ENCODE assay signal across 9 mouse cellular contexts in genomic region chr7:110189951-110190350, GRCm38 (mm10). TPM values are rescaled to one million over a fixed set of nuclear protein-coding genes. Genes with fewer than 3 reads are reported as not detected.
A peak's percentile ranks its signal among the peaks of the same experiment; 100 is the strongest.
DNase-seq lines count a peak whose midpoint lies in the region; ATAC-seq and TF ChIP-seq lines count a peak whose summit lies in the region.
"Had no signal": no experiment of that assay in that cellular context is flagged by ENCODE, and none has a peak within 500 bp of the region (broad histone marks: within the 10 kb centered on the region; RNA-seq: fewer than 3 reads in every experiment).

No protein-coding gene starts in this region.

- 60% methylated on average over 7 of the region's 7 CpGs for WGBS in bone marrow, adult 2 months
- WGBS in limb, embryonic 12.5 days, result 35% methylated on average over 7 of the region's 7 CpGs

- H3K4me2 ChIP-seq in limb, embryonic 12.5 days, result no peak overlapping the region
- H3K4me2 ChIP-seq: embryonic facial prominence, embryonic 15.5 days had no signal

- DNase-seq in CD4-positive, CD25-positive, alpha-beta regulatory T cell, adult 2 months (ENCODE audit: low read depth, low spot score), result peak; percentile 35
- DNase-seq in urinary bladder, postnatal 10 days (ENCODE audit: low spot score), result no peak
- no peak for DNase-seq in natural killer cell, adult 2 months (ENCODE audit: low spot score in 2 of 2)
- DNase-seq in layer of hippocampus, postnatal 25 days (ENCODE audit: extremely low spot score in 1 of 2, low spot score in 1 of 2), result no peak

- H3K36me3 ChIP-seq in limb, embryonic 12.5 days, result no peaks in the 10 kb centered on the region
- H3K36me3 ChIP-seq: embryonic facial prominence, embryonic 15.5 days had no signal

- peak; percentile 37 to 80; a peak in 2 of 4 replicates for ATAC-seq in hematopoietic stem cell, adult 5-6 weeks (replicated peaks in 1 of 2; ENCODE audit: insufficient read depth in 1 of 2, low FRiP score in 2 of 2, low TSS enrichment in 1 of 2, low read depth in 1 of 2, poor library complexity in 2 of 2, severe bottlenecking in 2 of 2)
- ATAC-seq in limb, embryonic 12.5 days (ENCODE audit: insufficient number of reproducible peaks, insufficient read depth, low FRiP score, low TSS enrichment, low read depth), result no peak; the same call in 1 of the 2 replicates
- ATAC-seq in cerebellum, adult (ENCODE audit: insufficient number of reproducible peaks, low FRiP score, low TSS enrichment), result no peak

- no peak overlapping the region for H3K4me3 ChIP-seq in bone marrow, adult 2 months (replicated peaks; ENCODE audit: control insufficient read depth, low read depth, low read length)
- H3K4me3 ChIP-seq in limb, embryonic 12.5 days (replicated peaks), result no peak overlapping the region
- H3K4me3 ChIP-seq: embryonic facial prominence, embryonic 15.5 days had no signal

- peaks cover under 1% of the 10 kb centered on the region; the same call in 1 of the 2 replicates for H3K4me1 ChIP-seq in bone marrow, adult 2 months (ENCODE audit: control insufficient read depth, insufficient read depth, low read length)
- peaks cover 8% of the 10 kb centered on the region; the same call in 1 of the 2 replicates for H3K4me1 ChIP-seq in limb, embryonic 12.5 days (replicated peaks)
- H3K4me1 ChIP-seq: embryonic facial prominence, embryonic 15.5 days had no signal

- H3K9ac ChIP-seq in limb, embryonic 12.5 days (replicated peaks), result no peak overlapping the region
- H3K9ac ChIP-seq: embryonic facial prominence, embryonic 15.5 days had no signal

- no peak for TF ChIP-seq POLR2A in bone marrow, adult 2 months (IDR thresholded peaks at IDR 0.05; ENCODE audit: borderline replicate concordance, control insufficient read depth, low read depth, low read length)

- no peak for TF ChIP-seq CTCF in bone marrow, adult 2 months (IDR thresholded peaks at IDR 0.05; ENCODE audit: control insufficient read depth, insufficient read depth, low read length)

- H3K27ac ChIP-seq in bone marrow, adult 2 months (ENCODE audit: control insufficient read depth, insufficient read depth, low read depth, low read length, poor library complexity), result 0 out of 2 replicates have a peak overlapping the region, but pooled peaks have one; percentile 33
- H3K27ac ChIP-seq in limb, embryonic 12.5 days, result peak overlapping the region; percentile 62
- H3K27ac ChIP-seq: embryonic facial prominence, embryonic 15.5 days had no signal

- H3K27me3 ChIP-seq in limb, embryonic 12.5 days, result no peaks in the 10 kb centered on the region
- H3K27me3 ChIP-seq: embryonic facial prominence, embryonic 15.5 days had no signal

- H3K9me3 ChIP-seq in limb, embryonic 12.5 days, result no peaks in the 10 kb centered on the region
- H3K9me3 ChIP-seq: embryonic facial prominence, embryonic 15.5 days had no signal

RNA-seq across cellular contexts. Expression of gene Swap70, which starts 31.6 kb away (rescaled TPM):
- polyA plus RNA-seq in bone marrow, adult 2 months (2011; ENCODE audit: insufficient read depth, insufficient read length, low replicate concordance, missing spikeins), result 12.6 and 23.1 TPM in 2 replicates
- 90.0 and 96.9 TPM in 2 replicates for total RNA-seq in hematopoietic stem cell, adult 5-6 weeks (2017)
- polyA plus RNA-seq in limb, embryonic 12.5 days (2016; fragmentation: Nextera tagmentation; extraction: Ambion mirVana), result 37.0 and 38.2 TPM in 2 replicates
- 10 to 100 TPM in 1 of 2 experiments, 1 to 10 TPM in 1; 9.3 to 12.8 TPM for total RNA-seq in layer of hippocampus, postnatal 25 days (2021)

Comparison
In these comparisons a context has a peak if more than half of its experiments do, and no peak if none do; other contexts are left out.
1. ATAC-seq: peak in hematopoietic stem cell, adult 5-6 weeks (2 of 2); none in limb, embryonic 12.5 days (single experiment) and cerebellum, adult (single experiment).